8 mouse cellular contexts compared by ENCODE assay signal in the genomic region with DNA sequence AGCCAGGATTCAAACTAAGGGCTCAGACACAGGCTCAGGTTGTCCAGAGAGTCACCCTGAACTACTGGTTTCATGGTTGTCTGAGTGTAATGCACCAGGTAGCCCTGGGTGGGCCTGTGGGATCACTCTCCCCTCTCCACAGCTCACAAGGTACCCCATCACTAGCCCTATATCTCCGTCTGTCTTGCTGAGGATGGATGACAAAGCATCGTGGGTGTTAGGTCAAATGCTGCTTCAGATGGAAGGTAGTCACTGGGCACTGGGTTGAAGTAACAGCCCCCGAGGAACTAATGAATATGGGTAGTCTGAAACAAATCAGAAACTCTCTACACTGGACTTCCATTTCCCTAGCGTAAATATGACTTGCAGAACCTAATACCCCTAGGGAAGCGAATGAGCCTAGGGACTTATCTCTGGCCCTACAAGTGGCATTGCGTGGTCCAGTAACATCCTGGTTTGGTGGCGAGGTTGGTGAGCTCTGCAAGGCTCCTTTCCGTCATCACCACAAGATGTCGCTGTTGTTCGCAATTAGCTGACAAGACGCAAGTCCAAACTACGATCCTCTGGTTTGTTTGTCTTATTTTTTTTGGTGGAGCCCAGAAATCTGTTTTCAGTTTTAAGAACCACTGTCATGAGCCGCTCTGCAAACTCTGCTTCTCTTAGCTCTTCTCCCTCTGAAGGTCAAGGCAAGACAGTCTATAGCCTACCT. TPM values are rescaled to one million over a fixed set of nuclear protein-coding genes. Genes with fewer than 3 reads are reported as not detected.
DNase-seq lines count a peak whose midpoint lies in the region; ATAC-seq and TF ChIP-seq lines count a peak whose summit lies in the region.

No protein-coding gene starts in this region.

- no peak overlapping the region for H3K9ac ChIP-seq in embryonic facial prominence, embryonic 11.5 days (replicated peaks; ENCODE audit: low read length)
- no peak overlapping the region for H3K9ac ChIP-seq in kidney, embryonic 16.5 days (replicated peaks; ENCODE audit: low read length)
- H3K9ac ChIP-seq in liver, adult 2 months (ENCODE audit: low read depth, low read length), result no peak overlapping the region; the same call in 1 of the 2 replicates

- TF ChIP-seq CTCF in liver, adult 2 months (IDR thresholded peaks at IDR 0.05; ENCODE audit: low read depth, low read length), result peak; percentile 88

- H3K9me3 ChIP-seq in embryonic facial prominence, embryonic 11.5 days (replicated peaks; ENCODE audit: control insufficient read depth, low read length), result no peaks in the 10 kb centered on the region
- H3K9me3 ChIP-seq in kidney, embryonic 16.5 days (ENCODE audit: low read length), result no peaks in the 10 kb centered on the region

- peak; percentile 95 for DNase-seq in 3T3-L1 (ENCODE audit: low read depth, low spot score)
- DNase-seq in adrenal gland, postnatal 10 days, result peak; percentile 86
- peak; percentile 92 for DNase-seq in embryonic facial prominence, embryonic 11.5 days (ENCODE audit: low spot score)
- peak; percentile 80 for DNase-seq in heart, adult 8-10 months (ENCODE audit: low spot score)
- peak; percentile 82 for DNase-seq in liver, adult 2 months (ENCODE audit: extremely low read depth, low read depth, low spot score)
- DNase-seq in spleen, postnatal 36 days (ENCODE audit: low spot score in 2 of 2), result peak; percentile 66 to 67

- 18% methylated on average over 13 of the region's 13 CpGs for WGBS in embryonic facial prominence, embryonic 11.5 days
- WGBS in kidney, embryonic 16.5 days, result 19% methylated on average over 13 of the region's 13 CpGs
- 11% methylated on average over 13 of the region's 13 CpGs for WGBS in liver, adult 2 months

- H3K4me3 ChIP-seq in embryonic facial prominence, embryonic 11.5 days (ENCODE audit: low read depth, low read length), result no peak overlapping the region
- no peak overlapping the region for H3K4me3 ChIP-seq in kidney, embryonic 16.5 days (ENCODE audit: low read length)
- no peak overlapping the region for H3K4me3 ChIP-seq in liver, adult 2 months (ENCODE audit: insufficient read depth, low read depth, low read length)

- TF ChIP-seq POLR2A in liver, adult 2 months (IDR thresholded peaks at IDR 0.05; ENCODE audit: extremely low read depth, insufficient read depth, low read length), result no peak

- H3K4me2 ChIP-seq in embryonic facial prominence, embryonic 11.5 days (ENCODE audit: low read depth, low read length), result no peak overlapping the region
- H3K4me2 ChIP-seq in kidney, embryonic 16.5 days (replicated peaks; ENCODE audit: low read depth, low read length), result no peak overlapping the region

- no peaks in the 10 kb centered on the region for H3K79me2 ChIP-seq in liver, adult 2 months (ENCODE audit: control insufficient read depth, insufficient read depth, low read length)

- no peaks in the 10 kb centered on the region for H3K27me3 ChIP-seq in embryonic facial prominence, embryonic 11.5 days (ENCODE audit: control insufficient read depth, insufficient read depth, low read length)
- H3K27me3 ChIP-seq in kidney, embryonic 16.5 days (ENCODE audit: insufficient read depth, low read length), result no peaks in the 10 kb centered on the region
- no peaks in the 10 kb centered on the region for H3K27me3 ChIP-seq in liver, adult 2 months (ENCODE audit: control insufficient read depth, insufficient read depth, low read length)

- H3K27ac ChIP-seq in embryonic facial prominence, embryonic 11.5 days (replicated peaks; ENCODE audit: low read depth, low read length), result no peak overlapping the region
- H3K27ac ChIP-seq in kidney, embryonic 16.5 days (ENCODE audit: low read length), result peak overlapping the region; percentile 44
- H3K27ac ChIP-seq in liver, adult 2 months (replicated peaks; ENCODE audit: insufficient read depth, low read depth, low read length), result peak overlapping the region; percentile 70

- 0 out of 2 replicates have a peak, but pooled peaks have one; percentile 46 for ATAC-seq in embryonic facial prominence, embryonic 11.5 days (replicated peaks; ENCODE audit: insufficient number of reproducible peaks, low FRiP score, low TSS enrichment, low read depth)
- peak; percentile 69 for ATAC-seq in kidney, embryonic 16.5 days (ENCODE audit: low FRiP score, low TSS enrichment)
- peak; percentile 84; the same call in 1 of the 2 replicates for ATAC-seq in monocyte, adult 5-6 weeks (replicated peaks; ENCODE audit: insufficient number of reproducible peaks, low FRiP score, low TSS enrichment, poor library complexity, severe bottlenecking)

- H3K4me1 ChIP-seq in embryonic facial prominence, embryonic 11.5 days (ENCODE audit: control insufficient read depth, insufficient read depth, low read length), result no peaks in the 10 kb centered on the region
- H3K4me1 ChIP-seq in kidney, embryonic 16.5 days (ENCODE audit: insufficient read depth, low read length), result peaks cover 15% of the 10 kb centered on the region
- peaks cover 13% of the 10 kb centered on the region for H3K4me1 ChIP-seq in liver, adult 2 months (ENCODE audit: control insufficient read depth, insufficient read depth, low read length)

- H3K36me3 ChIP-seq in embryonic facial prominence, embryonic 11.5 days (replicated peaks; ENCODE audit: control insufficient read depth, insufficient read depth, low read depth, low read length), result no peaks in the 10 kb centered on the region
- no peaks in the 10 kb centered on the region for H3K36me3 ChIP-seq in kidney, embryonic 16.5 days (ENCODE audit: insufficient read depth, low read length)
- no peaks in the 10 kb centered on the region for H3K36me3 ChIP-seq in liver, adult 2 months (ENCODE audit: control insufficient read depth, insufficient read depth, low read length)

RNA-seq across cellular contexts. Expression of a gene that starts 12.2 kb away (rescaled TPM):
- under 1 TPM; 0.15 to 0.48 TPM for total RNA-seq in adrenal gland, postnatal 10 days (2021)
- 2.5 and 4.2 TPM in 2 replicates for polyA plus RNA-seq in embryonic facial prominence, embryonic 11.5 days (2014; fragmentation: Nextera tagmentation; extraction: Ambion mirVana)
- total RNA-seq in heart, adult 8-10 months (2022), result under 1 TPM; 0.06 to 0.14 (median 0.12) TPM
- polyA plus RNA-seq in kidney, embryonic 16.5 days (2015; fragmentation: Nextera tagmentation; extraction: Ambion mirVana), result 0.55 TPM in 2 replicates
- total RNA-seq in liver, adult 2 months (2014; rRNA removed), result 0.46 and 0.54 TPM in 2 replicates
- 1.2 and 1.6 TPM in 2 replicates for polyA plus RNA-seq in liver, adult 2 months (2012; rRNA removed)
- not detected in 3 replicates for total RNA-seq in monocyte, adult 5-6 weeks (2017)

RNA-seq across cellular contexts. Expression of a gene that starts 58.4 kb away (rescaled TPM):
- 10 to 100 TPM; 16.6 to 21.0 TPM for total RNA-seq in adrenal gland, postnatal 10 days (2021)
- polyA plus RNA-seq in embryonic facial prominence, embryonic 11.5 days (2014; fragmentation: Nextera tagmentation; extraction: Ambion mirVana), result 1.9 and 2.2 TPM in 2 replicates
- total RNA-seq in heart, adult 8-10 months (2022), result 10 to 100 TPM; 16.2 to 19.5 (median 16.6) TPM
- 1.6 and 2.0 TPM in 2 replicates for polyA plus RNA-seq in kidney, embryonic 16.5 days (2015; fragmentation: Nextera tagmentation; extraction: Ambion mirVana)
- total RNA-seq in liver, adult 2 months (2014; rRNA removed), result 22.6 and 24.4 TPM in 2 replicates
- polyA plus RNA-seq in liver, adult 2 months (2012; rRNA removed), result 11.3 and 13.6 TPM in 2 replicates
- total RNA-seq in monocyte, adult 5-6 weeks (2017), result 14.7 to 23.0 TPM (median 22.0 TPM) in 3 replicates
